Mouse (Mus musculus): ENCODE measurements around the gene Pla2g4e. TPM values are rescaled to one million over a fixed set of nuclear protein-coding genes. Genes with fewer than 3 reads are reported as not detected.

The Pla2g4e gene
- 2.3 and 2.6 TPM in 2 replicates for polyA plus RNA-seq (2014; fragmentation: Nextera tagmentation; extraction: Ambion mirVana)

DNA sequence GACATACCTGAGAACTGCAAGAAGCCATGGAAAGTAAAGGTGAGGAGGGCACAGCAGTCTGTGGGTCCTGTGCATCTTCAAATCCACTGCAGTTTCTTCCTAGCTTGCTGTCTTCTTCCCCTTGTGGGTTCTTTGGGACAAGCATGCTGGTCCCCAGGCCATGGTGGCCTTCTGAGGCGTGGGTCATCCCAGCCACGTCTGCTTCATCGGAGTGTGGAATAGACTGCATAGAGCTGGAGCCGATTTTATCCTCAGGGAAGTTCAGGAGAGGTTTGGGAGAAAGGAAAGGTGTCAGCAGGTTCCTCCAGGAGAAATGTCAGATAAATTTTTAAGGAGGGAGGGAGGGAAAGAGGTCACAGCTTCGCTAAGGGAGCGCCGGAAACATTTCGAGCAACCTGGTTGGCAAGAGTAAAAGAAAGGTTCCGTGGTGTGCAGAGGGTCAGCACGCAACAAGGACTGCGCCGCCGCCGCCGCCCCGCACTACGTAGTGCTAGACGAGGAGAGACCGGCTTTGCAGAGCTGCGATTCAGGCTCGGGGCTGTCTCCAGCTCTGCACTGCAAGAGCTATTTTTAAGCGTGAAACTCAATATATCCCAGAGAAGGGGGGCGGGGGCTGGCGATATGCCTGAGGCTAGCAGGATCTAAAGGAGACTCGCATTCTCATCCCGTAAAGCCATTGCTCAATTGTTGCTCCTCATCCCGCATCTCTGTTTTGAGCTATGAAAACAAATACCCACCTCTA lies at the start of gene Pla2g4e:
Pla2g4e (minus strand) TSS at position 657 of the 742 bp plus-strand sequence.
- Histone ChIP-seq H3K36me3 (ENCODE audit: control insufficient read depth, insufficient read depth, low read length) (no peaks in the 10 kb centered on the region), H3K4me3 (ENCODE audit: control insufficient read depth in 1 of 2, insufficient read depth in 1 of 2, low read depth in 1 of 2, low read length in 2 of 2) (peak within 1 kb of the TSS; percentile 50 to 53), H3K4me1 (ENCODE audit: control insufficient read depth in 2 of 2, insufficient read depth in 2 of 2, low read length in 2 of 2) (peaks cover 6 to 11% of the 10 kb centered on the region in 2 experiments; a peak in 2 of 4 replicates), H3K4me2 (ENCODE audit: low read length) (peak within 1 kb of the TSS; percentile 66), H3K27ac (replicated peaks in 1 of 2; ENCODE audit: control insufficient read depth in 1 of 2, insufficient read depth in 1 of 2, low read depth in 2 of 2, low read length in 2 of 2) (peak within 1 kb of the TSS; percentile 69 to 82), H3K27me3 (ENCODE audit: control insufficient read depth, insufficient read depth, low read length) (no peaks in the 10 kb centered on the region), H3K9me3 (ENCODE audit: control insufficient read depth, low read length) (no peaks in the 10 kb centered on the region), H3K9ac (ENCODE audit: low read length) (peak within 1 kb of the TSS; percentile 73)
- WGBS, result 2% methylated on average over 27 of the region's 27 CpGs
- ATAC-seq (ENCODE audit: insufficient number of reproducible peaks, insufficient read depth, low FRiP score, low read depth), result peak; percentile 40; the same call in 1 of the 2 replicates

DNA sequence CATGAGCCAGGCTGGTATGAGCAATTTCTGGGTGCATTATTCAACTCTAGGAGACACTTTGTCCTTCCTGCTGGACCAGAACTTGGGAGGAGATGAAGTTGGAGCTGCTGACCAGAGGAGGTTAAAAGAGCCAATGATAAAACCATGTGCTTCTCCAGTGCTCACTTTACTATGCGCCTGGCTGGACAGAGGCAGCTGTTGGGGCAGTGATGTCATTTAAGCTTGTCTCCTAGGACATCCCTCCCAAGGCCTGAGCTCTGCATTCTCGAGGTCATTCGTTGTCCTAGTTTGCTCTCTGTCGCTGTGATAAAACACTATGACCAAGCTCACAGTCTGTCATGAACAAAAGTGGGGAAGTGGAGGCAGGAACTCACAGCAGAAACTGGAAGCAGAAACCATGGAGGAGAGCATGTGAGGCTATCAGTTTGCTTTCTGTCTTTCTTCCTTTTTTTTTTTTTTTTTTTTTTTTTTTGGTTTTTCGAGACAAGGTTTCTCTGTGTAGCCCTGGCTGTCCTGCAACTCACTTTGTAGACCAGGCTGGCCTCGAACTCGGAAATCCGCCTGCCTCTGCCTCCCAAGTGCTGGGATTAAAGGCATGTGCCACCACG lies 46.4 kb upstream of the Pla2g4e start:
- Histone ChIP-seq H3K27me3 (ENCODE audit: control insufficient read depth, insufficient read depth, low read length) (no peaks in the 10 kb centered on the region), H3K9ac (ENCODE audit: low read length) (no peak overlapping the region), H3K4me3 (ENCODE audit: control insufficient read depth in 1 of 2, insufficient read depth in 1 of 2, low read depth in 1 of 2, low read length in 2 of 2) (no peak overlapping the region), H3K9me3 (ENCODE audit: control insufficient read depth, low read length) (no peaks in the 10 kb centered on the region), H3K4me2 (ENCODE audit: low read length) (no peak overlapping the region), H3K36me3 (ENCODE audit: control insufficient read depth, insufficient read depth, low read length) (no peaks in the 10 kb centered on the region), H3K4me1 (ENCODE audit: control insufficient read depth in 2 of 2, insufficient read depth in 2 of 2, low read length in 2 of 2) (no peaks in the 10 kb centered on the region), H3K27ac (replicated peaks in 1 of 2; ENCODE audit: control insufficient read depth in 1 of 2, insufficient read depth in 1 of 2, low read depth in 2 of 2, low read length in 2 of 2) (no peak overlapping the region)
- WGBS, result 69% methylated on average over 8 of the region's 9 CpGs
- ATAC-seq (ENCODE audit: insufficient number of reproducible peaks, insufficient read depth, low FRiP score, low read depth), result no peak

DNA sequence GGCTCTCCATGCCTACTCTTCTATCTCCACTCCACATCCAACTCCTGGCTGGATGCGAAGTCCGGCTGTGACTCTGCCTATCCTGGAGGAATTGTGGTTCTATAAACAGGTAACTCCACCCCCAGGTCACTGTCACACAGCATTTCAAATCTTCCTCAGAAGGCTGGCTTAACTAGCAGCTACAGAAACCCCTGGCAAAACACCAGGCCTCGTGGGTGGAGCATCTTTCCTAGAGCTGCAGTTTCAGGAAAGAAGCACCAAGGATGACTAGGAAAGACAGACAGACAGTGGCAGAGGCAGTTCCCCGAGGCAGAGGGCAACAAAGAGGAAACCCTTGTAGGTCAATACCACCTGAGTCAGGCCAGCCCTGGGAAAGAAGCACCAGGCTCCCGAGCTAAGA lies 43.9 kb upstream of the Pla2g4e start, which contains the start of gene Pla2g4d:
Pla2g4d (minus strand) TSS at position 203 of the 400 bp plus-strand sequence.
- Histone ChIP-seq H3K27me3 (ENCODE audit: control insufficient read depth, insufficient read depth, low read length) (no peaks in the 10 kb centered on the region; the same call in 1 of the 2 replicates), H3K36me3 (ENCODE audit: control insufficient read depth, insufficient read depth, low read length) (no peaks in the 10 kb centered on the region), H3K4me1 (ENCODE audit: control insufficient read depth in 2 of 2, insufficient read depth in 2 of 2, low read length in 2 of 2) (no peaks in the 10 kb centered on the region), H3K4me2 (ENCODE audit: low read length) (no peak within 1 kb of the TSS), H3K9ac (ENCODE audit: low read length) (no peak within 1 kb of the TSS), H3K4me3 (ENCODE audit: control insufficient read depth in 1 of 2, insufficient read depth in 1 of 2, low read depth in 1 of 2, low read length in 2 of 2) (no peak within 1 kb of the TSS), H3K9me3 (ENCODE audit: control insufficient read depth, low read length) (no peaks in the 10 kb centered on the region), H3K27ac (replicated peaks in 1 of 2; ENCODE audit: control insufficient read depth in 1 of 2, insufficient read depth in 1 of 2, low read depth in 2 of 2, low read length in 2 of 2) (no peak within 1 kb of the TSS)
- 64% methylated on average over 5 of the region's 5 CpGs for WGBS
- no peak for ATAC-seq (ENCODE audit: insufficient number of reproducible peaks, insufficient read depth, low FRiP score, low read depth)

DNA sequence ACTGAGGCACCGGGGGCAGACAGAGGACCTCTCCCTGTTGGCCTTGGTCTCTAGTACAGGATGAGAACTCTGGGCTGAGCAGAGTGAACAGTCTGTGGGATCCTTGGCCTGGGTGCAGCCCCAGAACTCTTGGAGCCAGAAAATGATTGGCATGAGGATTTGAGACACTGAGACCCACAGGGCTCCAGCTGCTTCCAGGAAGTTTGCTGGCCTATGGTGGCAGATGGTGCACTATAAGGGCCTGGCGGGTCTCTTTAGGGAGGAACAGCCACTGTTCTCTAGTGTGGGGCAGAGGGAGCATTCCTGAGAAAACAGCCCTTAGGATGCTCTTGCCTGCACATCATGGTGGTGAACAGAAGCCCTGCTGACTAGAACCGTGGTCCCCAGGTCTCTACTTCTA lies 43.3 kb upstream of the Pla2g4e start:
- no peak for ATAC-seq (ENCODE audit: insufficient number of reproducible peaks, insufficient read depth, low FRiP score, low read depth)
- Histone ChIP-seq H3K27ac (replicated peaks in 1 of 2; ENCODE audit: control insufficient read depth in 1 of 2, insufficient read depth in 1 of 2, low read depth in 2 of 2, low read length in 2 of 2) (no peak overlapping the region), H3K9me3 (ENCODE audit: control insufficient read depth, low read length) (no peaks in the 10 kb centered on the region), H3K36me3 (ENCODE audit: control insufficient read depth, insufficient read depth, low read length) (no peaks in the 10 kb centered on the region), H3K9ac (ENCODE audit: low read length) (no peak overlapping the region), H3K27me3 (ENCODE audit: control insufficient read depth, insufficient read depth, low read length) (no peaks in the 10 kb centered on the region; the same call in 1 of the 2 replicates), H3K4me3 (ENCODE audit: control insufficient read depth in 1 of 2, insufficient read depth in 1 of 2, low read depth in 1 of 2, low read length in 2 of 2) (no peak overlapping the region), H3K4me1 (ENCODE audit: control insufficient read depth in 2 of 2, insufficient read depth in 2 of 2, low read length in 2 of 2) (no peaks in the 10 kb centered on the region), H3K4me2 (ENCODE audit: low read length) (no peak overlapping the region)
- WGBS, result 81% methylated on average over 3 of the region's 3 CpGs

DNA sequence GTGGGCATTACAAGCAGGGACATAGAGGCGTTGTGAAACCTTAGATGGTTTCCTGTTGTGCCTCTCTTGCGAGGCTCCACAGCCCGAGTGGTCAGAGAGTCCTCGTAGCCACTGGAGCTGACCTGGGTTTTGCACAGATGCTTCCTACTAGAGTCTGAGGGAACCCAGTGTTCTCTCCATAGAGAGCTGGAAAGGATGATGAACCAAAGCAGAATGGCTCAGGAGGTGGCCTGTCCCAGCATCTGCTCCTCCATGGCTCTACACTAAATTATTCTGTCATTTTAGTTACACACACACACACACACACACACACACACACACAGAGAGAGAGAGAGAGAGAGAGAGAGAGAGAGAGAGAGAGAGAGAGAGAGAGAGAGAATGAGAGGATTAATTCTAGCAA lies 40.5 kb upstream of the Pla2g4e start:
- Histone ChIP-seq H3K27me3 (ENCODE audit: control insufficient read depth, insufficient read depth, low read length) (no peaks in the 10 kb centered on the region; the same call in 1 of the 2 replicates), H3K9me3 (ENCODE audit: control insufficient read depth, low read length) (no peaks in the 10 kb centered on the region), H3K4me1 (ENCODE audit: control insufficient read depth in 2 of 2, insufficient read depth in 2 of 2, low read length in 2 of 2) (no peaks in the 10 kb centered on the region), H3K4me2 (ENCODE audit: low read length) (no peak overlapping the region), H3K4me3 (ENCODE audit: control insufficient read depth in 1 of 2, insufficient read depth in 1 of 2, low read depth in 1 of 2, low read length in 2 of 2) (no peak overlapping the region), H3K27ac (replicated peaks in 1 of 2; ENCODE audit: control insufficient read depth in 1 of 2, insufficient read depth in 1 of 2, low read depth in 2 of 2, low read length in 2 of 2) (no peak overlapping the region), H3K9ac (ENCODE audit: low read length) (no peak overlapping the region), H3K36me3 (ENCODE audit: control insufficient read depth, insufficient read depth, low read length) (no peaks in the 10 kb centered on the region)
- 66% methylated on average over 4 of the region's 4 CpGs for WGBS
- ATAC-seq (ENCODE audit: insufficient number of reproducible peaks, insufficient read depth, low FRiP score, low read depth), result no peak

DNA sequence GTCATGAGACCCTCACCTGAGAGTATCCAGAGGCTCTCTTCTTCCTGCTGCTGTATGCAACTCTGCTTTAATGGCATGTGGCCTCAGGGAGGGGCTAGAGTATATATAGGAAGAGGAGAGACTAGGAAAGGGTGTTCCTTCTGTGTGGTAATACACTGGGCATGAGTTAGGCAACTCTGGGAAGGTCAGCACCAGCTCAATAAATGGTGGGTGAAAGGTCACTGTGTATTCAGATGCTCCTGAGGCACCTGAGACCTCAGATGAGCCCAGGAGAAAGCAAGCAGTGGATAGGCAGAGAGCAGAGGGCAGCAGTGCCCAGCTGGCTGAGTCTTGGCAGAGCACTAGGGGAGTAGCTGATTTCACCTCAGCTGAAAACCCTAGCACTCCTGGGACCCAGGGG lies 39.6 kb upstream of the Pla2g4e start:
- H3K9ac ChIP-seq (ENCODE audit: low read length), result no peak overlapping the region
- H3K27me3 ChIP-seq (ENCODE audit: control insufficient read depth, insufficient read depth, low read length), result no peaks in the 10 kb centered on the region; the same call in 1 of the 2 replicates
- no peak overlapping the region for H3K4me3 ChIP-seq (ENCODE audit: control insufficient read depth in 1 of 2, insufficient read depth in 1 of 2, low read depth in 1 of 2, low read length in 2 of 2)
- no peaks in the 10 kb centered on the region for H3K36me3 ChIP-seq (ENCODE audit: control insufficient read depth, insufficient read depth, low read length)
- H3K4me1 ChIP-seq (ENCODE audit: control insufficient read depth in 2 of 2, insufficient read depth in 2 of 2, low read length in 2 of 2), result no peaks in the 10 kb centered on the region
- H3K27ac ChIP-seq (replicated peaks in 1 of 2; ENCODE audit: control insufficient read depth in 1 of 2, insufficient read depth in 1 of 2, low read depth in 2 of 2, low read length in 2 of 2), result no peak overlapping the region
- H3K9me3 ChIP-seq (ENCODE audit: control insufficient read depth, low read length), result no peaks in the 10 kb centered on the region
- no peak overlapping the region for H3K4me2 ChIP-seq (ENCODE audit: low read length)
- no peak; the same call in 1 of the 2 replicates for ATAC-seq (ENCODE audit: insufficient number of reproducible peaks, insufficient read depth, low FRiP score, low read depth)

DNA sequence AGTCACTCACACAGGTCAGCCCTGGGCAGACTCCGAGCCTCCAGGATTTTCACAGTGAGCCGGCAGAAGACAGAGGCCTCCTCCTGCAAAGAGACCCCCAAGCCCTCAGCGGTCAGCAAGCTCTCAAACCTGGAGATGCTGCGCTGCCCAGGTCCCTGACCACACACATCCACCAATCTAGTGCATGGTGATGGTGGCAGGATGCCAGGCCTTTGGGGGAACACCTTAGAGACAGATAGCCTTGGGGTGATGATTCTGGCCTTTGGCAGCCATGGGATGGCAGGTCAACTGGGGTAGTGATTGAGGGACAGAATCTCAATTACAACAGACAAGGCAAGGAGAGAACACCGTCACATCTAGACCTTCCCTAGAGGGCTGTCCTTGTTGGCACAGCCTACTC lies 39.0 kb upstream of the Pla2g4e start:
- H3K9me3 ChIP-seq (ENCODE audit: control insufficient read depth, low read length), result no peaks in the 10 kb centered on the region
- H3K4me1 ChIP-seq (ENCODE audit: control insufficient read depth in 2 of 2, insufficient read depth in 2 of 2, low read length in 2 of 2), result no peaks in the 10 kb centered on the region
- no peaks in the 10 kb centered on the region for H3K36me3 ChIP-seq (ENCODE audit: control insufficient read depth, insufficient read depth, low read length)
- no peak overlapping the region for H3K27ac ChIP-seq (replicated peaks in 1 of 2; ENCODE audit: control insufficient read depth in 1 of 2, insufficient read depth in 1 of 2, low read depth in 2 of 2, low read length in 2 of 2)
- ATAC-seq (ENCODE audit: insufficient number of reproducible peaks, insufficient read depth, low FRiP score, low read depth), result no peak
- no peak overlapping the region for H3K9ac ChIP-seq (ENCODE audit: low read length)
- no peak overlapping the region for H3K4me3 ChIP-seq (ENCODE audit: control insufficient read depth in 1 of 2, insufficient read depth in 1 of 2, low read depth in 1 of 2, low read length in 2 of 2)
- no peak overlapping the region for H3K4me2 ChIP-seq (ENCODE audit: low read length)
- no peaks in the 10 kb centered on the region; the same call in 1 of the 2 replicates for H3K27me3 ChIP-seq (ENCODE audit: control insufficient read depth, insufficient read depth, low read length)
- WGBS, result 80% methylated on average over 5 of the region's 5 CpGs

Data from heart, embryonic 14.5 days (tissue).